Mouse (Mus musculus): ENCODE measurements at regions not wholly inside any gene's neighbourhood (a gene's known extent, or its start where the extent isn't known, plus 50 kb on each side); places are given as distances from the start of the nearest gene placed in this dataset.

DNA sequence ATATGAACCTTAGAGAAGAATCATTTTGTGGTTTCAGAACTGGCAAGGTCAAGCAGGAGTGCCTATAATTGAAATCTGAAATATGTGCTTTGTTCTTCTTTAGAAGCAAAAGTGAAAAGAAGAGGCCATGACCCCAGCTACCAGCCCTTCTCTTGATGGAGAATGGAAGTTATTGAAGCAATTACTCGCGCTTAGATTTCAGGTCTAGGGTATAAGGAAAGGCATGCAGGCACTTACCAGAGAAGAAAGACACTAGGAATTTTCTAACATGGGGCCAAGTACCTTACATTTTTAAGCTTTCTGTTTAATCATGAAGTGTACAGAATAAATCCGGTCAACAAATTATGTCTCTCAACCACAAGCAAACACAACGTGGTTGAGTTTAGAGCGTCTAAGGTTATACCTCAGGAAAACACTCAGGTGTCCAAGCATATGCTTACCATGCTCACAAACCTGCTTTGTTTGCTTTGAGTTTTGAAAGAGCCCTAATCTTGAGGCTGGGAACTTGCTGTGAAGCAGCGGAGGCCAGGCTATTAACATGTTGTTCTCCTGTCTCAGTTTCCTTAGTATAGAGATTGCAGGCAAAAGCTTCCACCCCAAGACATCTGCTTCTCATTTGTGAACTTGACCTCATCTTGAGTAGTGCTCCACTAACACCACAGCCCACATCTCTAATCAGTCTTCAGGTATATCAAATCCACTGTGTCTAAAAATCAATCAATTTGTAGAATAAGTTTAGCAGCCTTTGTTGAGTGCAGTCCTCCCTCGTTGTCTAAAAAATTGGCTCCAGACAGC lies 251.4 kb upstream of the C9orf72 start:
- Histone ChIP-seq H3K27ac (no peak overlapping the region), H3K4me3 (no peak overlapping the region), H3K36me3 (no peaks in the 10 kb centered on the region), H3K9me3 (peaks cover 11% of the 10 kb centered on the region; the same call in 1 of the 2 replicates), H3K27me3 (ENCODE audit: insufficient read depth, poor library complexity, severe bottlenecking) (no peaks in the 10 kb centered on the region), H3K4me1 (replicated peaks) (peaks cover 8% of the 10 kb centered on the region; the same call in 1 of the 2 replicates)
- peak; percentile 6 for DNase-seq (ENCODE audit: low spot score)
- WGBS = 52% methylated on average over 7 of the region's 7 CpGs

- H3K9me3 ChIP-seq = peaks cover 11% of the 10 kb centered on the region; the same call in 1 of the 2 replicates
- H3K36me3 ChIP-seq = no peaks in the 10 kb centered on the region
- no peak overlapping the region for H3K4me3 ChIP-seq
- peaks cover 8% of the 10 kb centered on the region; the same call in 1 of the 2 replicates for H3K4me1 ChIP-seq (replicated peaks)
- no peaks in the 10 kb centered on the region for H3K27me3 ChIP-seq (ENCODE audit: insufficient read depth, poor library complexity, severe bottlenecking)
- H3K27ac ChIP-seq = no peak overlapping the region
- WGBS = 87% methylated on average over 4 of the region's 4 CpGs
- DNase-seq (ENCODE audit: low spot score) = no peak
Observed at GRCm38 (mm10) chr4:35474020-35474419, 248.0 kb upstream of the C9orf72 start.

Data from hindbrain, embryonic 10.5 days (tissue).